Mouse (Mus musculus): ENCODE measurements around the gene Dpf3.

- TF ChIP-seq CTCF (IDR thresholded peaks at IDR 0.05; ENCODE audit: control insufficient read depth, insufficient read depth, insufficient replicate concordance, low read depth, low read length) (no peak), POLR2A (IDR thresholded peaks at IDR 0.05; ENCODE audit: control insufficient read depth, low read depth, low read length) (no peak)
Measured at GRCm38 (mm10) chr12:83352640-83353039, 134.9 kb downstream of the Dpf3 start.

All from testis, adult 2 months (tissue).